Mouse (Mus musculus): ENCODE measurements around the gene Ccl4. TPM values are rescaled to one million over a fixed set of nuclear protein-coding genes. Genes with fewer than 3 reads are reported as not detected.

The Ccl4 gene
- polyA plus RNA-seq (2014; fragmentation: Illumina TruSeq; extraction: RNeasy Lipid Tissue Mini Kit (QIAGEN cat#74804); ENCODE audit: low read depth, low replicate concordance), result not detected

GRCm38 (mm10) chr11:83662204-83662603, at the start of gene Ccl4:
TSS of gene Ccl4 (plus strand) at chr11:83662584.

GRCm38 (mm10) chr11:83645521-83645920, 16.9 kb upstream of the Ccl4 start, which contains the start of gene Rpl9-ps1:
TSS of gene Rpl9-ps1 (minus strand) at chr11:83645621.

GRCm38 (mm10) chr11:83649305-83649841, 13.0 kb upstream of the Ccl4 start, which contains the start of gene Ccl3:
TSS of gene Ccl3 (minus strand) at chr11:83649355.

GRCm38 (mm10) chr11:83703705-83704104, 41.3 kb downstream of the Ccl4 start, which contains the start of gene Wfdc17:
TSS of gene Wfdc17 (plus strand) at chr11:83703991.

GRCm38 (mm10) chr11:83708715-83709114, 46.3 kb downstream of the Ccl4 start, which contains the start of gene Wfdc18:
TSS of gene Wfdc18 (plus strand) at chr11:83709015.

Other genes starting within 250 kb of the Ccl4 start
- gene Gas2l2, start 233.1 kb upstream of the Ccl4 start, polyA plus RNA-seq (2014; fragmentation: Illumina TruSeq; extraction: RNeasy Lipid Tissue Mini Kit (QIAGEN cat#74804); ENCODE audit: low read depth, low replicate concordance), result not detected
- not detected for gene 1700020L24Rik, start 224.9 kb upstream of the Ccl4 start, polyA plus RNA-seq (2014; fragmentation: Illumina TruSeq; extraction: RNeasy Lipid Tissue Mini Kit (QIAGEN cat#74804); ENCODE audit: low read depth, low replicate concordance)
- gene Mmp28, start 199.5 kb upstream of the Ccl4 start, polyA plus RNA-seq (2014; fragmentation: Illumina TruSeq; extraction: RNeasy Lipid Tissue Mini Kit (QIAGEN cat#74804); ENCODE audit: low read depth, low replicate concordance), result 2.9 TPM
- gene Taf15, start 189.5 kb upstream of the Ccl4 start, polyA plus RNA-seq (2014; fragmentation: Illumina TruSeq; extraction: RNeasy Lipid Tissue Mini Kit (QIAGEN cat#74804); ENCODE audit: low read depth, low replicate concordance), result 193 TPM
- not detected for gene Heatr9, start 140.4 kb upstream of the Ccl4 start, polyA plus RNA-seq (2014; fragmentation: Illumina TruSeq; extraction: RNeasy Lipid Tissue Mini Kit (QIAGEN cat#74804); ENCODE audit: low read depth, low replicate concordance)
- not detected for gene Ccl5, start 132.1 kb upstream of the Ccl4 start, polyA plus RNA-seq (2014; fragmentation: Illumina TruSeq; extraction: RNeasy Lipid Tissue Mini Kit (QIAGEN cat#74804); ENCODE audit: low read depth, low replicate concordance)
- 10.3 TPM for gene Ccl9, start 83.9 kb upstream of the Ccl4 start, polyA plus RNA-seq (2014; fragmentation: Illumina TruSeq; extraction: RNeasy Lipid Tissue Mini Kit (QIAGEN cat#74804); ENCODE audit: low read depth, low replicate concordance)
- gene Ccl6, start 69.5 kb upstream of the Ccl4 start, polyA plus RNA-seq (2014; fragmentation: Illumina TruSeq; extraction: RNeasy Lipid Tissue Mini Kit (QIAGEN cat#74804); ENCODE audit: low read depth, low replicate concordance), result 28.9 TPM
- not detected for gene Rpl9-ps1, start 17.0 kb upstream of the Ccl4 start, polyA plus RNA-seq (2014; fragmentation: Illumina TruSeq; extraction: RNeasy Lipid Tissue Mini Kit (QIAGEN cat#74804); ENCODE audit: low read depth, low replicate concordance)
- 1.5 TPM for gene Ccl3, start 13.2 kb upstream of the Ccl4 start, polyA plus RNA-seq (2014; fragmentation: Illumina TruSeq; extraction: RNeasy Lipid Tissue Mini Kit (QIAGEN cat#74804); ENCODE audit: low read depth, low replicate concordance)
- gene Wfdc17, start 41.4 kb downstream of the Ccl4 start, polyA plus RNA-seq (2014; fragmentation: Illumina TruSeq; extraction: RNeasy Lipid Tissue Mini Kit (QIAGEN cat#74804); ENCODE audit: low read depth, low replicate concordance), result 8.0 TPM
- not detected for gene Wfdc18, start 46.4 kb downstream of the Ccl4 start, polyA plus RNA-seq (2014; fragmentation: Illumina TruSeq; extraction: RNeasy Lipid Tissue Mini Kit (QIAGEN cat#74804); ENCODE audit: low read depth, low replicate concordance)
- gene Wfdc21, start 84.4 kb downstream of the Ccl4 start, polyA plus RNA-seq (2014; fragmentation: Illumina TruSeq; extraction: RNeasy Lipid Tissue Mini Kit (QIAGEN cat#74804); ENCODE audit: low read depth, low replicate concordance), result not detected
- gene Heatr6, start 91.1 kb downstream of the Ccl4 start, polyA plus RNA-seq (2014; fragmentation: Illumina TruSeq; extraction: RNeasy Lipid Tissue Mini Kit (QIAGEN cat#74804); ENCODE audit: low read depth, low replicate concordance), result 4.7 TPM
- gene Hnf1b, start 187.5 kb downstream of the Ccl4 start, polyA plus RNA-seq (2014; fragmentation: Illumina TruSeq; extraction: RNeasy Lipid Tissue Mini Kit (QIAGEN cat#74804); ENCODE audit: low read depth, low replicate concordance), result not detected